Mouse (Mus musculus): ENCODE data around the gene Ank3. TPM values are rescaled to one million over a fixed set of nuclear protein-coding genes. Genes with fewer than 3 reads are reported as not detected.

The Ank3 gene
- polyA plus RNA-seq, 1 experiment from 2014 or later, result 47.6 TPM

- H3K27ac ChIP-seq (ENCODE audit: low read length), result no peak overlapping the region
- H3K27me3 ChIP-seq (ENCODE audit: insufficient read depth, low read length), result no peaks in the 10 kb centered on the region
- H3K4me3 ChIP-seq (ENCODE audit: low read length), result no peak overlapping the region
- H3K36me3 ChIP-seq (ENCODE audit: insufficient read depth, low read length), result no peaks in the 10 kb centered on the region
- no peak overlapping the region for H3K4me2 ChIP-seq (replicated peaks; ENCODE audit: low read depth, low read length)
- no peak for ATAC-seq (ENCODE audit: low FRiP score, low TSS enrichment)
- no peak overlapping the region for H3K9ac ChIP-seq (replicated peaks; ENCODE audit: low read length)
- peaks cover 11% of the 10 kb centered on the region for H3K4me1 ChIP-seq (ENCODE audit: insufficient read depth, low read length)
- WGBS, result 96% methylated on average over 6 of the region's 6 CpGs
- H3K9me3 ChIP-seq (ENCODE audit: low read length), result no peaks in the 10 kb centered on the region
Measured at GRCm38 (mm10) chr10:69918461-69919151, 520.0 kb downstream of the Ank3 start.

DNA sequence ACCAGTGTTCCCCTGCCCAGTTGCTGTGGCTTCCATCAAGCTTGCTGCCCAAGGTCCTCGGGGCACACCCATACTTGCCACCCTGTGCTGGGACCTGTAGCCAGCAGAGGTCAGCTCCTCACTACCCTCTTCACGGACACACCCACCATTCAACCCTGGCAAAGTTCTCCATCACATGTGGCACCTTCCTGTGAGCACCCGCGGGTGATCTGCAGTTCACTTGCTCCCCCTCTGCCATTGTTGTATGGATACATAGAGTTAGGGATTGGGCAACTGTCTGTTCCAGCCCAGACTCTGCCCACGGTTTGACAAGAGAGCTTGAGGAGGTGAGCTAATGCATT is 520.5 kb downstream of the Ank3 start:
- no peak overlapping the region for H3K4me3 ChIP-seq (ENCODE audit: low read length)
- H3K9ac ChIP-seq (replicated peaks; ENCODE audit: low read length), result no peak overlapping the region
- H3K27me3 ChIP-seq (ENCODE audit: insufficient read depth, low read length), result no peaks in the 10 kb centered on the region
- no peak overlapping the region for H3K4me2 ChIP-seq (replicated peaks; ENCODE audit: low read depth, low read length)
- 83% methylated on average over 5 of the region's 5 CpGs for WGBS
- no peaks in the 10 kb centered on the region for H3K36me3 ChIP-seq (ENCODE audit: insufficient read depth, low read length)
- ATAC-seq (ENCODE audit: low FRiP score, low TSS enrichment), result no peak
- H3K4me1 ChIP-seq (ENCODE audit: insufficient read depth, low read length), result peaks cover 16% of the 10 kb centered on the region
- no peaks in the 10 kb centered on the region for H3K9me3 ChIP-seq (ENCODE audit: low read length)
- no peak overlapping the region for H3K27ac ChIP-seq (ENCODE audit: low read length)

- Histone ChIP-seq H3K9me3 (ENCODE audit: low read length) (no peaks in the 10 kb centered on the region), H3K27me3 (ENCODE audit: insufficient read depth, low read length) (no peaks in the 10 kb centered on the region), H3K27ac (ENCODE audit: low read length) (no peak overlapping the region), H3K4me2 (replicated peaks; ENCODE audit: low read depth, low read length) (no peak overlapping the region), H3K36me3 (ENCODE audit: insufficient read depth, low read length) (no peaks in the 10 kb centered on the region), H3K4me3 (ENCODE audit: low read length) (no peak overlapping the region), H3K9ac (replicated peaks; ENCODE audit: low read length) (no peak overlapping the region), H3K4me1 (ENCODE audit: insufficient read depth, low read length) (peaks cover 22% of the 10 kb centered on the region)
- 82% methylated on average over 7 of the region's 7 CpGs for WGBS
- no peak for ATAC-seq (ENCODE audit: low FRiP score, low TSS enrichment)
Measured at GRCm38 (mm10) chr10:69919746-69920145, 521.2 kb downstream of the Ank3 start.

- 0 out of 2 replicates have a peak overlapping the region, but pooled peaks have one; percentile 5 for H3K27ac ChIP-seq (ENCODE audit: low read length)
- H3K27me3 ChIP-seq (ENCODE audit: insufficient read depth, low read length), result no peaks in the 10 kb centered on the region
- no peaks in the 10 kb centered on the region for H3K9me3 ChIP-seq (ENCODE audit: low read length)
- no peak overlapping the region for H3K4me3 ChIP-seq (ENCODE audit: low read length)
- ATAC-seq (ENCODE audit: low FRiP score, low TSS enrichment), result no peak
- no peaks in the 10 kb centered on the region for H3K36me3 ChIP-seq (ENCODE audit: insufficient read depth, low read length)
- H3K4me1 ChIP-seq (ENCODE audit: insufficient read depth, low read length), result peaks cover 34% of the 10 kb centered on the region
- no peak overlapping the region for H3K9ac ChIP-seq (replicated peaks; ENCODE audit: low read length)
- 84% methylated on average over 5 of the region's 5 CpGs for WGBS
- no peak overlapping the region for H3K4me2 ChIP-seq (replicated peaks; ENCODE audit: low read depth, low read length)
Measured at GRCm38 (mm10) chr10:69922076-69922475, 523.5 kb downstream of the Ank3 start.

- Histone ChIP-seq H3K9ac (replicated peaks; ENCODE audit: low read length) (no peak overlapping the region), H3K4me1 (ENCODE audit: insufficient read depth, low read length) (peaks cover 44% of the 10 kb centered on the region), H3K36me3 (ENCODE audit: insufficient read depth, low read length) (no peaks in the 10 kb centered on the region), H3K4me2 (replicated peaks; ENCODE audit: low read depth, low read length) (peak overlapping the region; percentile 55), H3K4me3 (ENCODE audit: low read length) (no peak overlapping the region; the same call in 1 of the 2 replicates), H3K27me3 (ENCODE audit: insufficient read depth, low read length) (no peaks in the 10 kb centered on the region), H3K27ac (ENCODE audit: low read length) (peak overlapping the region; percentile 97; the same call in 1 of the 2 replicates), H3K9me3 (ENCODE audit: low read length) (no peaks in the 10 kb centered on the region)
- ATAC-seq (ENCODE audit: low FRiP score, low TSS enrichment), result peak; percentile 63
- WGBS, result 6% methylated on average over 8 of the region's 8 CpGs
Measured at GRCm38 (mm10) chr10:69923801-69924200, 525.2 kb downstream of the Ank3 start.

DNA sequence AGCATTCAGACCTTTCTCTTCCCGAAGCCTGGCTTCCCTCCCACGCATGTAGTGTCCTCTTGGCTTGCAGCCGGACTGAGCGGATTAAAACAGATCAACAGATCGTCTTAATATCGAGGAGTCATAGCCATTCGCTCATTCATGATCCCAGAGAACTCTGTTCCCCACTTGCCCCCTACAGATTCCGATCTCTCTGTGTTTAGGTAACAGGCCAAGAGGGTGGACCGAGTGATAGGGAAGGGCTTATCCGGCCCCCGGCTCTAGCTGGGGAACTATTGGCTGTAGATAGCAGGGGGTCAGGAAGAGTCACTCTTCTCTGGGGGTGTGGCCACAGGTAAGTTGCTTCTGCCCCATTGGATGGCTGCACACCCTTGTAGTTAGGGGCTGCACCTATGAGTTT is 525.7 kb downstream of the Ank3 start:
- WGBS, result 4% methylated on average over 11 of the region's 11 CpGs
- H3K27ac ChIP-seq (ENCODE audit: low read length), result peak overlapping the region; percentile 97
- H3K4me3 ChIP-seq (ENCODE audit: low read length), result peak overlapping the region; percentile 49
- H3K36me3 ChIP-seq (ENCODE audit: insufficient read depth, low read length), result no peaks in the 10 kb centered on the region
- H3K9me3 ChIP-seq (ENCODE audit: low read length), result no peaks in the 10 kb centered on the region
- H3K27me3 ChIP-seq (ENCODE audit: insufficient read depth, low read length), result no peaks in the 10 kb centered on the region
- no peak overlapping the region; the same call in 1 of the 2 replicates for H3K9ac ChIP-seq (replicated peaks; ENCODE audit: low read length)
- H3K4me2 ChIP-seq (replicated peaks; ENCODE audit: low read depth, low read length), result peak overlapping the region; percentile 55
- H3K4me1 ChIP-seq (ENCODE audit: insufficient read depth, low read length), result peaks cover 44% of the 10 kb centered on the region
- ATAC-seq (ENCODE audit: low FRiP score, low TSS enrichment), result peak; percentile 28; the same call in 1 of the 2 replicates

GRCm38 (mm10) chr10:69924845-69925244 is 526.3 kb downstream of the Ank3 start:
- Histone ChIP-seq H3K4me2 (replicated peaks; ENCODE audit: low read depth, low read length) (peak overlapping the region; percentile 55), H3K36me3 (ENCODE audit: insufficient read depth, low read length) (no peaks in the 10 kb centered on the region), H3K4me3 (ENCODE audit: low read length) (peak overlapping the region; percentile 49), H3K27ac (ENCODE audit: low read length) (peak overlapping the region; percentile 97), H3K27me3 (ENCODE audit: insufficient read depth, low read length) (no peaks in the 10 kb centered on the region), H3K9ac (replicated peaks; ENCODE audit: low read length) (peak overlapping the region; percentile 48), H3K9me3 (ENCODE audit: low read length) (no peaks in the 10 kb centered on the region), H3K4me1 (ENCODE audit: insufficient read depth, low read length) (peaks cover 44% of the 10 kb centered on the region)
- WGBS, result 3% methylated on average over 14 of the region's 14 CpGs
- peak; percentile 55; the same call in 1 of the 2 replicates for ATAC-seq (ENCODE audit: low FRiP score, low TSS enrichment)

DNA sequence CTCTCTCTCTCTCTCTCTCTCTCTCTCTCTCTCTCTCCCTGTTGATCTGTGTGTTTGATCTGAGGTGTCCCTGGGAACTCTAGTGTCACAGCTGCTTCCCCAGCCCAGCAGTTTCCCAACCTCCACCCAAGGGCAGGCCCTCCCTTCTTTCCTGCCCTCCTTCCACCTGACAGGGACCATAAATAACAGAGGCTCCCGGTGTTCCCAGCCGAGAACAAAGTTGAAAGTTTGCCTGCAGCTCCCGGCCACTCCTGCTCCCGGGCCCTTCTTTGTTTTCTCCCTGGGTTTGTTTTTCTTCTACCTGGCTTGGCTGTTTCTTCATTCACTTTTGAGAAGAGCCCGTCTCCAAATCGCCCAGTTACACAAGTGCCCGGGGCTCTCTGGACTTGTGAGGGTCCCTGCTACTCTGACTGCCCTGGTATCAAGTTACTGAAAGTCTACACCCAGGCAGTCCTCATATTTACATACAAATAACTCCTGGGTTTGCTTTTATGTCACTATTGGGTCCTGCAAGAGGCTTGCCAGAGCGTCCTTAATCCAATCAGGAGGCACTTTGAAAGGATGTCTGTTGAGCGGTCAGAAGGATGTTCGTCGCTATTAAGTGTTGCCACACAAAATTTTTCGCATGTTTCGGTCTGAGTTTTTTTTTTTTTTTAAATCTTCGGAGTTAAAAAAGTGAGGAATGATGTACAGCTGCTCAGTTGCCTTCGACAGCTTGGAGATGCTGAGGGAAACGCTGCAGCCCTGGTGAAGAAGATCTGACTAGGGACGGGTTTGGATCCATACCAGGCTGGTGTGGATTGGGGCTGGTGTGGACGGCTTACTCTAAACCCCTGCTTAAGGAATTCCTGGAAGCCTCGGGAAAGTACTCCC is 526.9 kb downstream of the Ank3 start:
- Histone ChIP-seq H3K4me2 (replicated peaks; ENCODE audit: low read depth, low read length) (peak overlapping the region; percentile 55), H3K27ac (ENCODE audit: low read length) (peak overlapping the region; percentile 97), H3K27me3 (ENCODE audit: insufficient read depth, low read length) (no peaks in the 10 kb centered on the region), H3K4me1 (ENCODE audit: insufficient read depth, low read length) (peaks cover 44% of the 10 kb centered on the region), H3K9ac (replicated peaks; ENCODE audit: low read length) (peak overlapping the region; percentile 48), H3K9me3 (ENCODE audit: low read length) (no peaks in the 10 kb centered on the region), H3K4me3 (ENCODE audit: low read length) (peak overlapping the region; percentile 49), H3K36me3 (ENCODE audit: insufficient read depth, low read length) (no peaks in the 10 kb centered on the region)
- under 1% methylated on average over 19 of the region's 19 CpGs for WGBS
- peak; percentile 84 for ATAC-seq (ENCODE audit: low FRiP score, low TSS enrichment)

- Histone ChIP-seq H3K27ac (ENCODE audit: low read length) (peak overlapping the region; percentile 97), H3K4me2 (replicated peaks; ENCODE audit: low read depth, low read length) (peak overlapping the region; percentile 55), H3K9ac (replicated peaks; ENCODE audit: low read length) (peak overlapping the region; percentile 48), H3K36me3 (ENCODE audit: insufficient read depth, low read length) (0 out of 2 replicates have a peak, but pooled peaks cover 2% of the 10 kb centered on the region), H3K27me3 (ENCODE audit: insufficient read depth, low read length) (no peaks in the 10 kb centered on the region), H3K9me3 (ENCODE audit: low read length) (no peaks in the 10 kb centered on the region), H3K4me1 (ENCODE audit: insufficient read depth, low read length) (peaks cover 44% of the 10 kb centered on the region), H3K4me3 (ENCODE audit: low read length) (peak overlapping the region; percentile 49)
- WGBS, result under 1% methylated on average over 11 of the region's 11 CpGs
- ATAC-seq (ENCODE audit: low FRiP score, low TSS enrichment), result no peak
Measured at GRCm38 (mm10) chr10:69926158-69926882, 527.7 kb downstream of the Ank3 start.
